Mouse (Mus musculus) left cerebral cortex, postnatal 10 days (tissue): ENCODE measurements around the gene Mrpl52. TPM values are rescaled to one million over a fixed set of nuclear protein-coding genes. Genes with fewer than 3 reads are reported as not detected.

Experiments used
- DNase-seq, 2 experiments: peaks; one replicate each; pipeline ENCODE4 v3.0.0; 2021 to 2022; ENCODE audit warnings: low spot score in 2 of 2, mixed read lengths in 1 of 2; ENCODE audit errors: extremely low spot score in 1 of 2
- intact Hi-C: fragments of 180-260 bp; cut with DNase I; formaldehyde crosslinking; loops from one replicate; pipeline ENCODE4 v1.15.1; 2025
- total RNA-seq, 2 experiments: library from RNA; stranded (reverse); gene quantifications; 2 replicates each; pipeline ENCODE4 v1.2.3; 2021

Mrpl52 gene
- total RNA-seq, 2 experiments from 2014 or later, result 103 to 105 TPM

GRCm38 (mm10) chr14:54429332-54430093 lies 2.8 kb downstream of the Mrpl52 start:
- intact Hi-C loops, result loop anchor here (10.0 kb wide), 1 partner anchor 365 kb away; no protein-coding TSS in a partner anchor
- DNase-seq, result no peak

DNA sequence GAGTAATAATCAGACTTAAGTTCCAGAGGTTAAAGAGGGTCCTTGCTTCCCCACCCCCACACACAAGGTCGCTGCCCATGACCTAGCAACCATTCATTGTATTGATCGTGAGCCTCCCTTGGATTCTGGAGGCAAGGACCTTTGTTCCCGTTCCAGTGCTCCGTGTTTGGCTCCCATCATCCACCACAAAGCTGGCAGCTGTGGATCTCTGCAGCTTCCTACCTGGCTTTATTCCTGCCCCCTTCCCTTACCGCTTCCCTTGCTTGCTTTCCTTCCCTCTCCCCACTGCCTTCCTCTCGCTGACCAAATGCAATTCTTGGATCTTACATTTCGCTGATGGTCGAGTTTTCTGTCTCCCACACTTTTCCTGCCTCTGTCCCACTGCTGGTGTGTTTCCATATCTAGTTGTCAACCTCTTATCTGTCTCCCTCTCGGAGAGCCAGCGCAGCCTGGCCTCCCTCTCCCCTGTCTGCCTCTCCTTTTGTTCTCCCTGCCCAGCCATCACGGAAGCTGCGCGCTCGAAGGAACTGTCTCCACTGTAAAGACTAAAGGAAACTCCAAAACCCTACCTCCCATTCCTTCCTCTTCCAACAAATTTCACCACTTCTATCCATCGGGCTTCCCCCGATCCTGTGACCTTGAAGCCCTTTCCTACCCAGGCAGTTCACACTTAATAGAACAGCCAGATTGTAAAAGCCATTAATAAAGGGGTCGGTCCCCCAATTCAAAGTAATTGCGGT lies 3.9 kb downstream of the Mrpl52 start:
- DNase-seq, result no peak
- intact Hi-C loops, result no loop called here

DNA sequence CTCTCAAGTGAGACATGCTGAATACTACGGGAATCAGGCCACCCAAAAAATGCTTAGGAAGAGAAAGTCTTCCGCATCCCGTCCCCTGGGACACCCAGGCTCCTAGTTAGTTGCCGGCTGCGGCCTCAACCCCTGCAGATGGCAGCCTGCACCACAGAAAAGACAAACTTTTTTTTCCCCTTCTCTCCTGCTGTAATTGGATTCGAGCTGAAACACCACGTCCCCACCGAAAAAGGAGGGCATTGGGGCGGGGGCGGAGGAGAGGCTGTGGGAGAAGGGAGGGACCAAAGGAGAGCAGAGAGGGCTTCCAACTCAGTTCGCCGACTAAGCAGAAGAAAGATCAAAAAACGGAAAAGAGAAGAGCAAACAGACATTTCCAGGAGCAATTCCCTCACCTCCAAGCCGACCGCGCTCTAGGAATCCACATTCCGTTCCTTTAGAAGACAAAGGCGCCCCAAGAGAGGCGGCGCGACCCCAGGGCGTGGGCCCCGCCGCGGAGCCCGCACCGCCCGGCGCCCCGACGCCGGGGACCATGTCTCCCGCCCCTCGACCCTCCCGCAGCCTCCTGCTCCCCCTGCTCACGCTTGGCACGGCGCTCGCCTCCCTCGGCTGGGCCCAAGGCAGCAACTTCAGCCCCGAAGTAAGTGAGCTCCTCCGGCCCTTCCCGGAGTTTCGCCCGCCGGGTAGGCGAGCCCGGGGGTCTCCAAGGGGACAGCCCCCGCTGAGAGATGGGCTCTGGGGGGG lies 4.8 kb downstream of the Mrpl52 start, which contains the start of gene Mmp14:
Gene Mmp14, plus strand, starts transcription at position 279 of the 744 bp plus-strand sequence.
- intact Hi-C loops, result no loop called here
- DNase-seq, result peak in 1 of 2 experiments; percentile 84

- DNase-seq, result peak in 1 of 2 experiments; percentile 58
- intact Hi-C loops, result no loop called here
Measured at GRCm38 (mm10) chr14:54432078-54432836, 5.5 kb downstream of the Mrpl52 start.

DNA sequence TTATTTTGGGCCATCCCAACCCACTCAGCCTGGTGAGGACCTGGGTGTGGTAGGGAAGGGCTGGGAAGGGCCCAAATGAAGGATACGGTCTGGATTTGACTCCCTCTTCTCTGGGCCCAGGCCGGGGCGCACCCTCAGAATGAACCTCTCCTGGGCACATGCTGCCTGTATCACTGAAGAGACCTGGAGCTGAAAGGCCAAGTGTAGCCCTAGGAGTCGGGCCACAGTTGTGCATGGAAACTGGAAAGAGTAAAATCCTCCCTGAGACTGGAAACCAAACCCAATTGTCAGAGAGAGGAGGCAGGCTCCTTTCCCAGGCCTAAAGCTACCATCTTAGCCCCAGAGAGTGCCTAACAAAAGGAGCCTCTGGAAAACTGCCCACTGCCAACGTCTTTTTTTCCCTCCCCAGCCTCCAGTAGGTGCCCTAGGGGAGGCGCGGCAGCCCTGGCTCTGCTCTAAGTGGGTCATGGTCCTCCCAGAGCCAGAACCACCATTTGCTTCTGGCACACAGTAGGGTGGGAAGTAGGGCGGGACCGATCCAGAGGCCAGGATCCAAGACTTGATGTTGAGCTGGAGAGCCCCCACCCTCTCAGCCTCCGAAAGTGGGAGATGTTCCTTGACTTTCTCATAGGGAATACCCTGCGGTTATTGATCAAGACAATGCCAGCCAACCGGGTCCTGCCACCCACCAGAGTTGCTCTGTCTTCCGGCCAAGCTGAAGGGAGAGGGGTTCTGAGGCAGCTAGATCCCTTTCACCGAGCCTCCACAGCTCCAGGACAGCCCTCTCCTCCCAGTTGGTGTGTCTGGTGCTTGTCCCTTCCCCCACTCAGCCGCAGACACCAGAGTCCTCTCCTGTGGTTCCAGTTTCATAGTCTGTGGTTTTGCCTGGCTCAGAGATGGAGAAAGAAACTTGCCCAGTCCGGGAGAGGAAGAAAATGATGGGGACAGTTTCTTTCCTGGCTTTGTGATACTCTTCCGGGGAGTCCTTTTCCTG lies 6.4 kb downstream of the Mrpl52 start:
- DNase-seq, result peak; percentile 47 to 60

GRCm38 (mm10) chr14:54433941-54434531 lies 7.3 kb downstream of the Mrpl52 start:
- no peak for DNase-seq
- intact Hi-C loops, result no loop called here

More for the DNA sequence above, 6.4 kb downstream of the Mrpl52 start:
- intact Hi-C loops, result no loop called here

GRCm38 (mm10) chr14:54435194-54435918 lies 8.6 kb downstream of the Mrpl52 start:
- intact Hi-C loops, result no loop called here
- no peak for DNase-seq

- no peak for DNase-seq
- intact Hi-C loops, result no loop called here
Measured at GRCm38 (mm10) chr14:54439155-54439554, 12.4 kb downstream of the Mrpl52 start.

GRCm38 (mm10) chr14:54439610-54440009 lies 12.9 kb downstream of the Mrpl52 start:
- no peak for DNase-seq
- intact Hi-C loops, result no loop called here

GRCm38 (mm10) chr14:54440538-54440937 lies 13.8 kb downstream of the Mrpl52 start:
- intact Hi-C loops, result no loop called here
- DNase-seq, result no peak

GRCm38 (mm10) chr14:54441365-54441764 lies 14.7 kb downstream of the Mrpl52 start:
- intact Hi-C loops, result no loop called here
- no peak for DNase-seq

GRCm38 (mm10) chr14:54442548-54442947 lies 15.8 kb downstream of the Mrpl52 start:
- no peak for DNase-seq
- intact Hi-C loops, result no loop called here

- intact Hi-C loops, result no loop called here
- peak in 1 of 2 experiments; percentile 77 for DNase-seq
Measured at GRCm38 (mm10) chr14:54443196-54443595, 16.5 kb downstream of the Mrpl52 start.

DNA sequence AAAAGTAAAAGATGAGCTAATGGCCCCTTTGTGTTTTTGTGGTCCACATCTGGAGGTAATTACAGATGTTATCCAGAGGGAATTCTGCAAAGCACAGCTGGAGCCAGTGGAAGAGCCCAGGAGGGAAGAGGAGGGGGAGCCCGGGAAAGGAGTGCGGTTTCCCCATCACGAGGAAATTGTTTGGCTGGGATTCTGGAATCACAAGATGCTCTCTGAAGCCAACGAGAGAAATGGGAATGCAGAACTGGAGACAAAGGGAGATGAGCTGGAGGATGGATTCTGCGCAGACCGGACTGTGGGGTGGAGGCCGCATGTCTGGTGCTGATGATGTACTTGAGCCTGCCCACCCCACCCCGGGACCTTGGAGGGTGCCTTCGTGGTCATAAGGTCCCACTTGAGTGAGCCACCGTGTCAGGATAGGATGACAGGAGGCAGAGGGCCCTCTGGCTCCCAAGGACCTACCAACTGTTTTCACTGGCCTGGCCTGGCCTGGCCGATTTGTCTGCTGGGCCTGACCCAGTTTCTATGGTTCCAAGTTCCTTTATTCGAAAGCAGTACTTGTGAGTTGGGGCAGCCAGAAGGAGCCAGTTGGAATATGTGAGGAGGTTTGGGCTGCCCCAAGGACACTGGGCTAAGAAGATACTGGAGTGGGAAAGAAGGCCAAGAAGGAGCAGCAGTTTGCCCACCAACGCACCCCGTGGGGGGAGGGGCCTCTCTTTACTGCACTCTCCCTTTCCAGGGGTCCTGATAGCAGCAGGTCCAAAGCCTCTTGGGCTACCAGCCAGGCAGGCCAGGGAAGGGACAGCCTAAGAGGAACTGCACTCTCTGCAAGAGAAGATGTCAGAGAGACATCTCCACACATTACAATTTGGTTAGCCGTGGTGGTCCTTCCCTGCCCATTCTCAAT lies 17.3 kb downstream of the Mrpl52 start:
- DNase-seq, result peak in 1 of 2 experiments; percentile 57

GRCm38 (mm10) chr14:54445476-54445875 lies 18.8 kb downstream of the Mrpl52 start:
- peak in 1 of 2 experiments; percentile 39 for DNase-seq
- intact Hi-C loops, result loop anchor here (5.0 kb wide), 1 partner anchor 218 kb away; no protein-coding TSS in a partner anchor

More for the DNA sequence above, 17.3 kb downstream of the Mrpl52 start:
- intact Hi-C loops, result no loop called here
